Mouse (Mus musculus): ENCODE measurements around the gene Prkd2. TPM values are rescaled to one million over a fixed set of nuclear protein-coding genes. Genes with fewer than 3 reads are reported as not detected.

Prkd2 gene
- polyA plus RNA-seq, 1 experiment from 2014 or later: 9.9 TPM

DNA sequence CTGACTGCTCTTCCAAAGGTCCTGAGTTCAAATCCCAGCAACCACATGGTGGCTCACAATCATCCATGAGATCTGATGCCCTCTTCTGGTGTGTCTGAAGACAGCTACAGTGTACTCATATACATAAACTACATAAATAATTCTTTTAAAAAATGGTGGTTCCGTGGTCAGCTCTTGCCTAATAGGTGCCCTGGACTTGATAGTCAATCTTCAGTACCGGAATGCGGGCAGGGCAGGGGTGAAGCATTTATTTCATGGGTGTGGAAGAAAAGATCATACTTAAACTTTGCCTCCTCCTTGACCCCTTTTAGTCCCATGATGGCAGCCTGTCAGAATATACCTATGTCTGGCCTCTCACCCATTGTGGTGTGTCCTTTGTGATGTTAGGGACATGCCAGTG is 69.2 kb downstream of the Prkd2 start:
- no peaks in the 10 kb centered on the region for H3K9me3 ChIP-seq (replicated peaks)
- H3K27ac ChIP-seq: no peak overlapping the region
- no peak for ATAC-seq (replicated peaks; ENCODE audit: insufficient number of reproducible peaks, insufficient read depth, low FRiP score, low read depth)
- H3K4me2 ChIP-seq: no peak overlapping the region
- peaks cover 39% of the 10 kb centered on the region for H3K4me1 ChIP-seq (replicated peaks)
- peaks cover 22% of the 10 kb centered on the region for H3K36me3 ChIP-seq
- 94% methylated on average over 3 of the region's 3 CpGs for WGBS
- H3K27me3 ChIP-seq: peaks cover 34% of the 10 kb centered on the region
- H3K4me3 ChIP-seq: no peak overlapping the region
- H3K9ac ChIP-seq: no peak overlapping the region

DNA sequence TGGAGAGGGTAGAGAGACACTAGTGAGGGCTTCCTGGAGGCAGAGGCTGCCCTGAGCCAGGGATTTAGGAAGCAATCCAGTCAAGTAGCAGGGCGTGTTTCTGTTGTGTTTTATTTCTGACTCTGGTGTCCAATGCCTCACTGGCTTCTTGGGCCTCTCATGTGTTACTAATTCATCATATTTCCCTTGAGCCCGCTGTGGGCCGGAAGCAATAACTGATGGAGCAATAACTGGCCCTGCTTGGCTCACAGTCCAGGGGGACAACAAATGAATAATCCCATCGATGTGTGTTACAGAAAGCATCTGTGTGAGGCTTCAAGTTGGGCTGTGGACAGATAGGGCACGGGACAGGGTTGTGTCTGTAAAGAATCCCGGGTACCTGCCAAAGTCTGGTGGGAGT is 69.7 kb downstream of the Prkd2 start:
- H3K36me3 ChIP-seq: peaks cover 26% of the 10 kb centered on the region
- H3K9me3 ChIP-seq (replicated peaks): no peaks in the 10 kb centered on the region
- peaks cover 29% of the 10 kb centered on the region for H3K27me3 ChIP-seq
- no peak overlapping the region for H3K27ac ChIP-seq
- no peak for ATAC-seq (replicated peaks; ENCODE audit: insufficient number of reproducible peaks, insufficient read depth, low FRiP score, low read depth)
- H3K4me3 ChIP-seq: no peak overlapping the region
- no peak overlapping the region for H3K9ac ChIP-seq
- 76% methylated on average over 6 of the region's 6 CpGs for WGBS
- H3K4me2 ChIP-seq: no peak overlapping the region
- H3K4me1 ChIP-seq (replicated peaks): peaks cover 38% of the 10 kb centered on the region

DNA sequence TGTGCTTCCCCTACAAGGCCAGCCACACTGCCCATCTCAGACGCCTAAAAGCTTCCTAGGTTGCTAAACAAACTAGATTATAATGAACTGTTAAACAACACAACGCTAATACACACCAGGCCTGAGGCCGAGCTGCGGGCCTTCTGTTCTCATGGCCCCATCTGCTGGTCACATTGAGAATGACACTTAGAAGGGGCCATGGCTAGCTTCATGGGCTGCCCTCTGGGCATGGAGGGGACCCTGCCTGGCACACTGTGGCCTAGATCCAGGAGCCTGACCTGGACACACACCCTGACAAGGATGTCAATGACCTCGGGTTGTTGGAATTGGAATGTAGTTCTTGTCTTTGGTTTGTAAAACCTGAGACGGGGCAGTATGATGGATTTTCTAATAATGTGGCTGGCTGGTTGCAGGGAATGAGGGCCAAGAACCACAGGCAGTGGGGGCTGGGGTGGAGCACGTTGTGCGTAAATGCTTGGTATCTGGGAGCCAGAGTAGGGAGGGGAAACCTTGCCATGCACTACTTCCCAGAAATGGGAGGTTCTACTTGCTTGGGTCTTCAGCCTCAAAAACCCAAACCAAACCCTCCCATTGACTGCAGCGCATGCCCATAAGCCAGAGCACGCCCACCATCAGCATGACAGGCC is 71.2 kb downstream of the Prkd2 start:
- Histone ChIP-seq H3K9ac (no peak overlapping the region), H3K4me3 (no peak overlapping the region), H3K27me3 (peaks cover 21% of the 10 kb centered on the region), H3K4me2 (no peak overlapping the region), H3K27ac (no peak overlapping the region), H3K36me3 (peaks cover 38% of the 10 kb centered on the region), H3K9me3 (replicated peaks) (no peaks in the 10 kb centered on the region), H3K4me1 (replicated peaks) (peaks cover 32% of the 10 kb centered on the region)
- WGBS: 34% methylated on average over 10 of the region's 10 CpGs
- ATAC-seq (replicated peaks; ENCODE audit: insufficient number of reproducible peaks, insufficient read depth, low FRiP score, low read depth): peak; percentile 43; the same call in 1 of the 2 replicates

DNA sequence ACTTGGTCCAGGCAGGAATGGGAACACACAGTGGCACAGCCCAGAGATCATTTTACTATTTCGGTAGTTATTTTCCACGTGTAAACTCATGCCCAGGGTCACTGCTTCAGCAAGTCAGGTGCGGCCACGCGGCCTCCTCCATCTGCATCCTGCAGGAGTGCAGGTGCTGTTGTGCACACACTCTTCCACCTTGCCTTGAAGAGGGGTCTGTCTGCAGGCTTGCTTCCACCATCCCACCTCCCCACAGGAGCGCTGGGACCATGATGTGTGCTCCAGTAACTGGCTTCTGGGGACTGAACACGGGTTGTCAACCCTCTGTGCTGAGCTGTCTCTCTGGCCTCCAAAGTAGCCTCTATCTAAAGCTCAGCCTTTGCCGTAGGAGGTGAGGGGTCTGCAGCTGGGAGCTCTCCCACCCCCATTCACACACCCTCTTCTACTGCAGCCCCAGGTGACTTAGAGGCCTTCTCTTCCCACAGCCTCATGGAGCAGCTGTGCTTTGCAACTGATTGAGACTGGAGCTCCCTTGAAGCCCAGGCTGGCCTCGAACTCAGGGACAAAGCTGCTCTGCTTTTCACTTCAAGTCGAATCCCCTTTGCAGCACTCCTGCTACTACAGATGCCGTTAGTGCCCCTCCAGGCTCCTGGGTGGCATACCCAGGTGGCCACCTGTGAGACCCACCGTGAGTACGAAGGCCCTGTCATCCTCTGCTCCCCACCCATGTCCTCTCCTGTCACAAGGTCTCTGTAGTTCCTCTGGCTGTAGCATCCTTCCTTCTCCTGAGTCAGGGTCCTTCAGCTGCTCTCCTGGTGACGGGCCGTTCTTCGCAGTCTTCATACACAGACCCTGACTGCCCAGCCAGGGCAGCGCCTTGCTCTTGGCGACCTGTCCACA is 72.0 kb downstream of the Prkd2 start:
- no peak overlapping the region for H3K4me2 ChIP-seq
- H3K27ac ChIP-seq: no peak overlapping the region
- H3K4me3 ChIP-seq: no peak overlapping the region
- H3K9ac ChIP-seq: no peak overlapping the region
- 83% methylated on average over 18 of the region's 18 CpGs for WGBS
- no peak for ATAC-seq (replicated peaks; ENCODE audit: insufficient number of reproducible peaks, insufficient read depth, low FRiP score, low read depth)
- no peaks in the 10 kb centered on the region for H3K9me3 ChIP-seq (replicated peaks)
- H3K4me1 ChIP-seq (replicated peaks): peaks cover 29% of the 10 kb centered on the region
- peaks cover 13% of the 10 kb centered on the region; the same call in 1 of the 2 replicates for H3K27me3 ChIP-seq
- H3K36me3 ChIP-seq: peaks cover 38% of the 10 kb centered on the region

DNA sequence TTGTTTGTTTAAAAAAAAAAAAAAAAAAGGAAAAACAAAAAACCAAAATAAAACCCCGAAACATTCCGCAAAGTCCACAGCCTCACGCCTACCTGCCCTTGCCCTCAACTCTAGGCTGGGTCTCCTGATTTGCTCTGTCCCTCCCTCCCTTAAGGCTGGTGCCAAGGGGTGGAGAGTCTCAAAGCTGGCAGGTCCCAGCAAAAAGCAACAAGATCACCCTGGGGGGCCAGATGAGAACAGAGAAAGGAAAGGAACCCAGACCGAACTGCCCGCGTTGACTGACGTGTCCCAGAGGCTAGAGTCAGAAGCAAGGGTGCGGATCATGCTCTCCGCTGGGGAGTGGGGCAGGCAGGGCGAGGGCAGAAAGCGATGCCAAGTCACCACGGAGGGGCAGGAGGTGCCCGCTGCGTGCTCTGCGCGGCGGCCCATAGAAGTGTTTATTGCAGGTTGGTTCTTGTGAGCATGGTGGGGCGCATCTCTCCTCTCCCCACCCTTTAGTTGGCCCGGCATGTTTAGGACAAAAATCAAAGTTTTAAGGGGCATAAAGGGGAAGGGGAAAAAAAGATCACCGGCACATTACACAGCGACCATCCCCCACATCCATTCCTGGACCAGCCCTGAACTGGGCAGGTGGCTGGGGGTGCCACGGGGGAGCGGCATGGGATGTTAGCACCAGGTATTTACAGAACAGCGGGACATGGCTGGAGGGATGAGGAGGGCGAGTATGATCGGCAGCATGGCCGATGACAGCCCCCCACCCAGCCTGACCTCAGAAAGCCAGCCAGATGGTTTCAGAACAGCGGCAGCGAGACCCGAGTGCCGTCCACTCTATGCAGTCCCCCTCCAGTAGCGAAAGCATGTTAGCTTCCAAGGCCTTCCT is 73.0 kb downstream of the Prkd2 start:
- Histone ChIP-seq H3K9ac (no peak overlapping the region), H3K27me3 (0 out of 2 replicates have a peak, but pooled peaks cover 7% of the 10 kb centered on the region), H3K4me1 (replicated peaks) (peaks cover 33% of the 10 kb centered on the region), H3K36me3 (peaks cover 38% of the 10 kb centered on the region), H3K4me3 (no peak overlapping the region), H3K4me2 (no peak overlapping the region), H3K9me3 (replicated peaks) (no peaks in the 10 kb centered on the region), H3K27ac (no peak overlapping the region)
- ATAC-seq (replicated peaks; ENCODE audit: insufficient number of reproducible peaks, insufficient read depth, low FRiP score, low read depth): no peak
- 84% methylated on average over 32 of the region's 32 CpGs for WGBS

DNA sequence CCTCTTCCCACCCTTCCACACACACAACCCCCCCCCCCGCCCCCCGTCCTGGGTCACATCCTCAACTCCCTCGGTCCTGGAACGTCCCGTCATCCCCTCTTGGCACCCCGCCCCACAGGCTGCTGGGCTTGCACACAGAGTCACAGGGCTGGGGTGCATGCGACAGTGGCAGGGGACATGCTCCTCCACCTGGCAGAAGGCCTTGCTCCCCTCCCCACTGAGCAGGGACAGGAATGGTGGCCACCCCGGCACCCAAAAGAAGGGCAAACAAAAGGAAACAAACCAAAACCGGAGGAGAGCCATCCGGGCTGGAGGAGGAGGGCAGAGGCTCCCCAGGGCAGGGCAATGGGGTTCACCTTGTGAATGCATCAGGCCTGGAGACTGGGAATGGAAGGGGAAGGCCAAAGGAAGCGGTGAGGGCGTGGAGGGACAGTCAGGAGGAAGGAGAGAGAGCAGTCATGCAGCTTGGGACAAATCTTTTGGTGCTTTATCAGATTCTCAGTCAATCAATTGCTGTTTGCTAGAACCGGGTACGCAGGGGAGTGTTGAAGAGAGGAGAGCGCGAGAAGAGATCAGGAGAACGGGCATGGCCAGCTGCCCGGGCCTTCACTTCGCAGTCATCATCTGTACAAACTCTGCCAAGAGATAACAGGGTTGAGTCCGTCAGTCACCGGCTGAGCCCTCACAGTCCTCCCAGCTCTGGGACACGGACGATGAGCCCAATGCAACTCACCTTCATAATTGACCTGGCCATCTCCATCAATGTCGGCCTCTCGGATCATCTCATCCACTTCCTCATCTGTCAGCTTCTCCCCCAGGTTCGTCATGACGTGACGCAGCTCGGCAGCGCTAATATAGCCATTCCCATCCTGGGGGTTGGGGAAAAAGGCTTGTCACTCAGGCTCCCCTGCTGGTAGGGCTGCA is 73.9 kb downstream of the Prkd2 start:
- Histone ChIP-seq H3K4me2 (no peak overlapping the region), H3K9me3 (replicated peaks) (no peaks in the 10 kb centered on the region), H3K9ac (no peak overlapping the region), H3K4me3 (no peak overlapping the region), H3K27me3 (no peaks in the 10 kb centered on the region), H3K4me1 (replicated peaks) (peaks cover 42% of the 10 kb centered on the region), H3K36me3 (peaks cover 38% of the 10 kb centered on the region), H3K27ac (no peak overlapping the region)
- no peak for ATAC-seq (replicated peaks; ENCODE audit: insufficient number of reproducible peaks, insufficient read depth, low FRiP score, low read depth)
- WGBS: 60% methylated on average over 30 of the region's 30 CpGs

DNA sequence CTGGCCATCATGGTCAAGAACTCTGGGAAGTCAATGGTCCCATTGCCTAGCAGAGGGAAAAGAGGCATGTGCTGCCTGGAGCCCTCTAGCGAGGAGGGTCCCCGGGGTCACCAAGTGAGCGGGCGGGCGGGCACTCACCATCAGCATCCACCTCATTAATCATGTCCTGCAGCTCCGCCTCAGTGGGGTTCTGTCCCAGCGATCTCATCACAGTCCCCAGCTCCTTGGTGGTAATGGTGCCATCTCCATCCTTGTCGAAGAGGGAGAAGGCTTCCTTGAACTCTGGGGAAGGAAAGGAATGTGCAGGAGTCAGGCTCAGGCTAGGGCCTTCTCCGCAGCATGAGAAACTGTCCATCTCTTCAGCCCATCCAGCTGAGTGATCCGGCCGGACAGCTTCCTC is 74.7 kb downstream of the Prkd2 start:
- H3K4me1 ChIP-seq (replicated peaks): peaks cover 50% of the 10 kb centered on the region
- H3K4me3 ChIP-seq: no peak overlapping the region
- peaks cover 38% of the 10 kb centered on the region for H3K36me3 ChIP-seq
- no peak for ATAC-seq (replicated peaks; ENCODE audit: insufficient number of reproducible peaks, insufficient read depth, low FRiP score, low read depth)
- H3K4me2 ChIP-seq: no peak overlapping the region
- 68% methylated on average over 11 of the region's 11 CpGs for WGBS
- H3K9ac ChIP-seq: no peak overlapping the region
- H3K9me3 ChIP-seq (replicated peaks): no peaks in the 10 kb centered on the region
- H3K27me3 ChIP-seq: no peaks in the 10 kb centered on the region
- no peak overlapping the region for H3K27ac ChIP-seq

DNA sequence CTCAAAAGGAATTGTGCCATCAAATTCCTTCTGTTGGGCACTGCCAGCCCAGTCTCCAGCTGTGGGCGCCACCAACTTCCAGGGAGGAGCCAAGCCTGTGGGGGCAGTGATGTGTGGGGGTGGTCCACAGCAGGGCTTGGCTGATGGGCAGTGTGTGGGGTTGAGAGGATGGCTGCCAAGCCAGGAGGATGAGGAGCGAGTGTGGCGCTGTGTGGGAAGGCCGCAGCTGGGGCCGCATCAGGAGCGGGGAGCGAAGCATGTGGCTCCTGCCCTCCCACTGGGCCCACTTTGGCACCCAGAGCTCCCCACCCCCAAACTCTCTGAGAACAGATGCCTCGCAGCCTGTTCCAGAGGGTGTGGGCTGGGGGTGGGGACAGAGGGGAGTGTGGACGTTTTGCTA is 75.3 kb downstream of the Prkd2 start:
- no peak overlapping the region for H3K4me2 ChIP-seq
- H3K36me3 ChIP-seq: peaks cover 38% of the 10 kb centered on the region
- H3K27ac ChIP-seq: no peak overlapping the region
- H3K4me3 ChIP-seq: no peak overlapping the region
- no peak overlapping the region for H3K9ac ChIP-seq
- no peaks in the 10 kb centered on the region for H3K9me3 ChIP-seq (replicated peaks)
- no peaks in the 10 kb centered on the region for H3K27me3 ChIP-seq
- ATAC-seq (replicated peaks; ENCODE audit: insufficient number of reproducible peaks, insufficient read depth, low FRiP score, low read depth): no peak
- WGBS: 75% methylated on average over 9 of the region's 9 CpGs
- peaks cover 56% of the 10 kb centered on the region for H3K4me1 ChIP-seq (replicated peaks)

DNA sequence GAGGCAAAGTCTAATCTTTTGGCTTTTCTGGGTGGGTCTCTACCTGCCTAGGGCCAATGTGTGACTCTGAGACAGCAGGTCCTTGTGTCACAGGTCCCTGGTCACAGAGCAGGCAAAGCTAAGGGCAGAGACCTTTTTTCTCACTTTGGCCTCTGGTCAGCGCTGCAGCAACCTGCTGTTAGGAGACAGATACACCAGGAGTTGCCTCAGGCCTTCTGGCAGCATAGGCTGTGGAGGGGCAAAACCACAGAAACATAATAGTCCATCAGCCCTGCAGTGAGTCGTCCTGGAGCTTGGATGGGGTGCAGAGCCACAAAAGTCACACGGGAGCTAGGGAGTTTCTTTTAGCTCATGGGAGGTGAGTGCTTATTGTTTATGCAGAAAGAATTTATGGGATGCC is 76.0 kb downstream of the Prkd2 start:
- H3K36me3 ChIP-seq: peaks cover 38% of the 10 kb centered on the region
- H3K27ac ChIP-seq: no peak overlapping the region
- H3K4me1 ChIP-seq (replicated peaks): peaks cover 57% of the 10 kb centered on the region
- no peak for ATAC-seq (replicated peaks; ENCODE audit: insufficient number of reproducible peaks, insufficient read depth, low FRiP score, low read depth)
- WGBS: 78% methylated on average over 3 of the region's 3 CpGs
- no peak overlapping the region for H3K9ac ChIP-seq
- H3K4me3 ChIP-seq: no peak overlapping the region
- H3K4me2 ChIP-seq: no peak overlapping the region
- no peaks in the 10 kb centered on the region for H3K9me3 ChIP-seq (replicated peaks)
- no peaks in the 10 kb centered on the region for H3K27me3 ChIP-seq

DNA sequence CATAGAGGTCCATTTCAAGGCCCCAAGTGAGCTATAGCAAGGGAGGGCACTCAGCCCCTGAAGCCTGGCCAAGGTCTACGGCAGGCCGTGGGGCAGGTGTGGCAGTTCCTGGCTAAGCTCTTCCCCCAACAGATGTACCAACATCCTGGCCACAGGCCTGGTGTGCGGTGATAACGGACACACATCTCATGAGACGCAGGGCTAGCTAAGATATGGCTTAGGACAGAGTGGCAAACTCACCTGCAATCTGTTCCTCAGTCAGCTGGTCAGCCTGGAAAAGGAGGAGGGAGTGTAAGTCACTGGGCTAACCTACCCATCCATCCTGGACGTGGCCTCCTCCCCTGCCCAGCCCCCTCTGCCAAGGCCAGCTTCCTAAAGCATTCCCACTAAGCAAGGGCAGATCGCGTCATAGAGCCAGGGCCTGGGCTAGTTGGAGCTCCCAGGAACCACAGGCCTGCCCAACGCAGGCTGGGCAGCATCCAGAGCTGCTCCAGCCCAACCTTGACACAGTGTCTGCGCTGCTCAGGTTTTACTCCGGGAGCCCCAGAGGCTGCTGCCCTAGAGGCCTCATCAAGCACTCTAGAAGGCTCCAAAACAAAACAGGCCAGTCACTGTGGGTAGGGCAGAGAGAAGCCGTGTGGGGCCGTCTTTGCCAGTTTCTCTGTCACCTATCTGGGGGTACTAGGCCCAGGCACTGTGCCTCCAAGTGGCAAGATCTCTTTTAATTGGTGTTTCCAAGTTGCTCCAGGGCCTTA is 76.9 kb downstream of the Prkd2 start:
- Histone ChIP-seq H3K9me3 (replicated peaks) (no peaks in the 10 kb centered on the region), H3K9ac (0 out of 2 replicates have a peak overlapping the region, but pooled peaks have one; percentile 13), H3K4me3 (no peak overlapping the region), H3K4me2 (0 out of 2 replicates have a peak overlapping the region, but pooled peaks have one; percentile 11), H3K36me3 (peaks cover 36% of the 10 kb centered on the region), H3K27ac (0 out of 2 replicates have a peak overlapping the region, but pooled peaks have one; percentile 24), H3K4me1 (replicated peaks) (peaks cover 57% of the 10 kb centered on the region), H3K27me3 (no peaks in the 10 kb centered on the region)
- WGBS: 72% methylated on average over 13 of the region's 13 CpGs
- ATAC-seq (replicated peaks; ENCODE audit: insufficient number of reproducible peaks, insufficient read depth, low FRiP score, low read depth): no peak

Data from heart, embryonic 15.5 days (tissue).